Mouse (Mus musculus): Measurements from ENCODE around the gene Znrf4.

DNA sequence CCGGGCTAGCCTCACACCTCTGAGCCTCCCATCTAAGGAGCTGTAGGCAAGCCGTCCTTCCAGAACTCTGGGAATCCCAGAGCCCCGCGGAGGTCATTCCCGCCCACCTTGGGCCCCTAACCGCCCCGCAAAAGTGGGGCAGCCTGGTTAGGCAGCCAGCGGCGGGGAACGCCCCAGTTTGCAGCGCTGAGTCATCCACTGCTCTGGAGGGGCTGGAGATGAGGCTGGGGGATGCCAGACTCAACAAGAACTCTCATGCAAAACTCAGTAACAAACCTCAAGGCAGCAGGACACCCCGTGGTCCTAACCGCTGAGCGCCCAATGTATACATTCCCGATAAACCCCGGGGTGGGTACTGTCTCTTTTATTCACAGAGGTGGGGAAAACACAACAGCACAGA is 40.1 kb downstream of the Znrf4 start:
- TF ChIP-seq POLR2A (IDR thresholded peaks at IDR 0.05; ENCODE audit: insufficient read length, low read depth) (no peak), MYOD1 (IDR thresholded peaks at IDR 0.05; ENCODE audit: control insufficient read depth in 1 of 3, insufficient read length in 2 of 3, low read depth in 2 of 3) (no peak), REST (IDR thresholded peaks at IDR 0.05; ENCODE audit: insufficient read depth, insufficient read length) (no peak), TCF12 (IDR thresholded peaks at IDR 0.05; ENCODE audit: insufficient read depth, poor library complexity, severe bottlenecking) (no peak), E2F4 (IDR thresholded peaks at IDR 0.05; ENCODE audit: insufficient read depth) (no peak), MAX (IDR thresholded peaks at IDR 0.05; ENCODE audit: low read depth) (no peak)
